Mouse (Mus musculus) kidney, embryonic 16.5 days (tissue): ENCODE results near the gene Slc5a3. TPM values are rescaled to one million over a fixed set of nuclear protein-coding genes. Genes with fewer than 3 reads are reported as not detected.

Experiments used
- ATAC-seq: fragments of 200-750 bp; cut with Nextera tagmentation; 2 replicates; pipeline ENCODE4 v1.8.0; 2017; ENCODE audit warnings: moderate TSS enrichment; ENCODE audit not compliant: low FRiP score, low TSS enrichment
- H3K27ac ChIP-seq: fragments of 300-500 bp; sonication (generic); 2 replicates; pipeline ENCODE4 v1.5.1; 2014; ENCODE audit warnings: low read length
- H3K27me3 ChIP-seq: fragments of 300-500 bp; sonication (generic); 2 replicates; pipeline ENCODE4 v1.6.1; 2014; ENCODE audit warnings: low read length, control low read depth, mixed read lengths; ENCODE audit not compliant: insufficient read depth
- H3K36me3 ChIP-seq: fragments of 300-500 bp; sonication (generic); 2 replicates; pipeline ENCODE4 v1.6.1; 2014; ENCODE audit warnings: low read length, control low read depth, mixed read lengths; ENCODE audit not compliant: insufficient read depth
- H3K4me1 ChIP-seq: fragments of 300-500 bp; sonication (generic); 2 replicates; pipeline ENCODE4 v1.6.1; 2014; ENCODE audit warnings: low read length, control low read depth, mixed read lengths; ENCODE audit not compliant: insufficient read depth
- H3K4me2 ChIP-seq: fragments of 300-500 bp; sonication (generic); replicated peaks from 2 replicates; pipeline ENCODE4 v1.6.1; 2014; ENCODE audit warnings: low read depth, low read length
- H3K4me3 ChIP-seq: fragments of 300-500 bp; sonication (generic); 2 replicates; pipeline ENCODE4 v1.5.1; 2014; ENCODE audit warnings: mild to moderate bottlenecking, low read length
- H3K9ac ChIP-seq: fragments of 300-500 bp; sonication (generic); replicated peaks from 2 replicates; pipeline ENCODE4 v1.6.1; 2014; ENCODE audit warnings: low read length
- H3K9me3 ChIP-seq: fragments of 300-500 bp; sonication (generic); 2 replicates; pipeline ENCODE4 v1.6.1; 2016; ENCODE audit warnings: low read length, control low read depth
- WGBS: fragments of 180-500 bp; shearing (Covaris S2); extraction: QIAGEN DNeasy Blood & Tissue Kit; methylation state at CpG from one replicate; pipeline ENCODE4 v1.1.7; 2014; 5-methylcytosine and 5-hydroxymethylcytosine counted together
- polyA plus RNA-seq: library from polyadenylated mRNA; unstranded; fragments of >200 nt; fragmentation: Nextera tagmentation; extraction: Ambion mirVana; gene quantifications from 2 replicates; pipeline ENCODE4 v1.2.1, GENCODE M21; 2015

The Slc5a3 gene
- polyA plus RNA-seq, 1 experiment from 2014 or later: 11.2 TPM

- 31% methylated on average over 19 of the region's 20 CpGs for WGBS
- peaks cover 7% of the 10 kb centered on the region; the same call in 1 of the 2 replicates for H3K4me1 ChIP-seq
- no peaks in the 10 kb centered on the region for H3K9me3 ChIP-seq
- ATAC-seq: no peak
- peaks cover 15% of the 10 kb centered on the region for H3K36me3 ChIP-seq
- no peak overlapping the region for H3K27ac ChIP-seq
- peak overlapping the region; percentile 35 for H3K4me2 ChIP-seq
- no peaks in the 10 kb centered on the region for H3K27me3 ChIP-seq
- no peak overlapping the region for H3K4me3 ChIP-seq
- H3K9ac ChIP-seq: no peak overlapping the region
Observed at GRCm38 (mm10) chr16:92115611-92116421, 57.7 kb downstream of the Slc5a3 start.

DNA sequence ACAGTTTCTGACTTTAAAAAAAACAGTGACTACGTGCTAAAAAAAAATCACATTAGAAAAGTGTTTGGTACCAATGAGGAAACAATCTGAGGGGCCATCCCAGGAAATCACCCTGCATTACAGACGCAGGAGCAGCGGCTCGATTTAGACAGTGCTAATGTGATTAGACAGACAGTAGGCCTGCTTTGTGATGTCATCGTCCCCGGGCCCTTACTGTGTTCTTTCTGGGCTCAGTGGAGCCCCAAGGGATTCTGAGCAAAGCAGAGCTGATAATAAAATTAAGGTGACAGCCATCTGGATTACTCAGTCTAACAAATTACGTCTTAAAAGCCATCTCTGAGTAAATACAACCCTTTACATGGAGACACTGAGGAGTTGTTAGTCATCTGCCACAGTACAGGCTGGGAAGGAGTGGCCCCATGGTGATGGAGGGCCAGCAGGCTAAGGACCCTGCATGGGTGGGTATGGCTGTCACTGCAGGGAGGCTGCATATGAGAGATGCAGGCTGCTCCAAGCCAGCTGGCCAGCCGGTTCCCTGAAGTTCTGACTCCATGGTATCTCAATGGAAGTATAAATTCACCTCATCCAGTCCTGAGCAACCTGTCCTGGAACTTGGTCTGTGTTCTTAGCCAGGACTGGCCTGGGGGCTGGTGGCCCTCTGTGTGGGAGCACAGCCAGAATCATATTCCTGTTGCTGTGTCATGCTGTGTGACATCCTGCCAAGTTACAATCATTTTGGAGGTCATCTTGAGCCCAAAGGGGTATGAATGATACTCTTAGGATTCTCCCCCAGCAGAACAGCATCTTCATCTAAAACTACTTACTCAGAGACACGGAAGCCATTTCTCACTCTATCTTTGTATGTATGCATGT lies 59.5 kb downstream of the Slc5a3 start:
- WGBS: 74% methylated on average over 9 of the region's 9 CpGs
- Histone ChIP-seq H3K9me3 (no peaks in the 10 kb centered on the region), H3K4me2 (no peak overlapping the region), H3K4me3 (no peak overlapping the region), H3K4me1 (peaks cover 7% of the 10 kb centered on the region; the same call in 1 of the 2 replicates), H3K9ac (no peak overlapping the region), H3K27ac (no peak overlapping the region), H3K27me3 (no peaks in the 10 kb centered on the region), H3K36me3 (peaks cover 9% of the 10 kb centered on the region)
- ATAC-seq: no peak

DNA sequence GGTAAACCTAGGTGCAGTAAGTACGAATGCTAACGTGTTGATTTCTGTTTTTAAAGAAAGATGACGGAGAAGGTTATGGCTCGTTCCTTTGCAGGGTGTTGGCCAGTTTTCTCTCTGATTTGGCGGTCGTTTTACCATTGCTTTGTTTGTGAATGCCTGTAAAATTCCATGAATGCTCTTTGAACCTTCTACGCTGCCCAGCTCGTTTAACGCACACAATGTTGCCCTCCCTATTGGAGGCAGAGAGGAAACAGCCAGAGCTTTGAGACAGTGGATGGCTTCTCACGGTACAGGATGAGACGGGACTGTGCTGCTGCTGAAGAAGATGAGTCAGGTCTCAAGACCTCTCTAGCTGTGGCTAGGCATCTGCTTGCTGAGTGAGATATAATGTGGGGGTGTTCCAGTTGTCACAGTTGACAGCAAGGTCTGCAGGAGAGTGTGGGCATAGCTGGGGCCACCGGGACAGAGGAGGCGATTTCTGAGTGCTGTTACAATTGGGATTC lies 60.9 kb downstream of the Slc5a3 start:
- WGBS: 62% methylated on average over 13 of the region's 13 CpGs
- ATAC-seq: peak; percentile 57; the same call in 1 of the 2 replicates

DNA sequence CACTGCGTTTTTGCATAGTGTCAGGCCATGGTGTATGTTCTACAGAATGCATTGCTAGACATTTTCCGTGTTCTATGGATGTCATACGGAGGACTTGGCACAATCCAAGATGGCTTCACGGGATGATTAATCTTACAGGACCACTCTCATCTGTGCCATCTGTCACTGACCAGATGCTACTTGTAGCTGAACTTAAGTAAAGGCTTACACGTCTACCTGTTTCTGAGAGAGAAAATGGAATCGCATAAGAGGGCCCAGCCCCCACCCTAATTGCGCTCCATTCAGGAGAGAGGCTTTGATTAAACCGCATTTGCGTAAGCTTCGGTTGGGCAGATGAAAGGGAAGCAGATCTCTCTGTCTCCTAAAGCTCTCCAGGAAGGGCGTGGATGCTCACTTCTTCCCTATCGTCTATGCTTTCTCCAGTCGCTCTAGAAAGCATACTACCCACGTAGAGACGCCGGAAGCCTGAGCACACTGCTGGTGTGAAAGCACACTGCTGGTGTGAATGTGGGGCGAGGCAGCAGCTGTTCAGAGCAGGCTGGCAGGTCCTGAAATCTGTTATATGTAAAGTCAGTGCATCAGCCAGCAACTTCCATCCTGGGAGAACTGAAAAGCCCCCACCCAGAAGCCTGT lies 62.9 kb downstream of the Slc5a3 start:
- no peak for ATAC-seq
- no peak overlapping the region for H3K4me3 ChIP-seq
- no peak overlapping the region for H3K9ac ChIP-seq
- H3K4me2 ChIP-seq: no peak overlapping the region
- peaks cover 5% of the 10 kb centered on the region; the same call in 1 of the 2 replicates for H3K4me1 ChIP-seq
- H3K9me3 ChIP-seq: peaks cover 8% of the 10 kb centered on the region
- H3K27me3 ChIP-seq: no peaks in the 10 kb centered on the region
- no peaks in the 10 kb centered on the region for H3K36me3 ChIP-seq
- no peak overlapping the region for H3K27ac ChIP-seq
- 75% methylated on average over 17 of the region's 17 CpGs for WGBS

More for the DNA sequence above, 60.9 kb downstream of the Slc5a3 start:
- H3K4me1 ChIP-seq: peaks cover 7% of the 10 kb centered on the region; the same call in 1 of the 2 replicates
- no peak overlapping the region for H3K4me3 ChIP-seq
- no peak overlapping the region for H3K4me2 ChIP-seq
- no peak overlapping the region for H3K9ac ChIP-seq
- no peaks in the 10 kb centered on the region for H3K27me3 ChIP-seq
- H3K27ac ChIP-seq: no peak overlapping the region
- no peaks in the 10 kb centered on the region for H3K9me3 ChIP-seq
- no peaks in the 10 kb centered on the region for H3K36me3 ChIP-seq

DNA sequence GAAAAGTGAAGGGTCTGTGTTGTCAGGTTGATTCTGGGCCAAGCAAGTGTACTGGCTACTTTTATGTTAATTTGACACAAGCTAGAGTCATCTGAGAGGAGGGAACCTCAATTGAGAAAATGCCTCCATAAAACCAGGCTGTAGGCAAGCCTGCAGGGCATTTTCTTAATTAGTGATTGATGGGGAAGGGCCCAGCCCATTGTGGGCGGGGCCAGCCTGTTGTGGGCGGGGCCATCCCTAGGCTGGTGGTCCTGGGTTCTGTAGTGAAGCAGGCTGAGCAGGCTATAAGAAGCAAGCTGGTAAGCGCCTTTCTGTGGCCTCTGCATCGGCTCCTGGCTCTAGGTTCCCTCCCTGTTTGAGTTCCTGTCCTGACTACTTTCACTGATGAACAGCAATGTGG lies 69.1 kb downstream of the Slc5a3 start:
- ATAC-seq: no peak
- H3K27ac ChIP-seq: no peak overlapping the region
- H3K9ac ChIP-seq: no peak overlapping the region
- no peaks in the 10 kb centered on the region for H3K27me3 ChIP-seq
- WGBS: 44% methylated on average over 4 of the region's 4 CpGs
- H3K4me3 ChIP-seq: no peak overlapping the region
- no peaks in the 10 kb centered on the region for H3K36me3 ChIP-seq
- H3K4me2 ChIP-seq: no peak overlapping the region
- H3K9me3 ChIP-seq: peaks cover 8% of the 10 kb centered on the region
- H3K4me1 ChIP-seq: no peaks in the 10 kb centered on the region

- WGBS: 82% methylated on average over 5 of the region's 5 CpGs
- Histone ChIP-seq H3K36me3 (no peaks in the 10 kb centered on the region), H3K9me3 (peaks cover 8% of the 10 kb centered on the region), H3K27ac (no peak overlapping the region), H3K27me3 (no peaks in the 10 kb centered on the region), H3K4me1 (no peaks in the 10 kb centered on the region), H3K4me3 (no peak overlapping the region), H3K9ac (no peak overlapping the region), H3K4me2 (no peak overlapping the region)
- ATAC-seq: no peak
Observed at GRCm38 (mm10) chr16:92127666-92128065, 69.5 kb downstream of the Slc5a3 start.

DNA sequence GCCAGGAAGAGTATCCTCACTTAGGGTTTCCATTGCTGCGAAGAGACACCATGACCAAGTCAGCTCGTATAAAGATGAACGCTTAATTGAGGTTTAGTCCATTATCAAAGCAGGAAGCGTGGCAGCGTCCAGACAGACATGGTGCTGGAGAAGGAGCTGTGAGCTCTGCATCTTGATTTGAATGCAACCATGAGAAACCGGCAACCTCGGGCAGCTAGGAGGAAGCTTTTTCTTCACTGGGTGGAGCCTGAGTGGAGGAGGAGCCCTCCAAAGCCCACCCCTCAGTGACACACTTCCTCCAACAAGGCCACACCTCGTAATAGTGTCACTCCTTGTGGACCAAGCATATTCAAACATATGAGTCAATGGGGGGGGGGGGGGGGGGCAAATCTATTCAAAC lies 71.7 kb downstream of the Slc5a3 start:
- 93% methylated on average over 8 of the region's 8 CpGs for WGBS
- Histone ChIP-seq H3K4me1 (no peaks in the 10 kb centered on the region), H3K4me2 (no peak overlapping the region), H3K9me3 (peaks cover under 1% of the 10 kb centered on the region; the same call in 1 of the 2 replicates), H3K36me3 (no peaks in the 10 kb centered on the region), H3K4me3 (no peak overlapping the region), H3K9ac (no peak overlapping the region), H3K27ac (no peak overlapping the region), H3K27me3 (no peaks in the 10 kb centered on the region)
- no peak for ATAC-seq

DNA sequence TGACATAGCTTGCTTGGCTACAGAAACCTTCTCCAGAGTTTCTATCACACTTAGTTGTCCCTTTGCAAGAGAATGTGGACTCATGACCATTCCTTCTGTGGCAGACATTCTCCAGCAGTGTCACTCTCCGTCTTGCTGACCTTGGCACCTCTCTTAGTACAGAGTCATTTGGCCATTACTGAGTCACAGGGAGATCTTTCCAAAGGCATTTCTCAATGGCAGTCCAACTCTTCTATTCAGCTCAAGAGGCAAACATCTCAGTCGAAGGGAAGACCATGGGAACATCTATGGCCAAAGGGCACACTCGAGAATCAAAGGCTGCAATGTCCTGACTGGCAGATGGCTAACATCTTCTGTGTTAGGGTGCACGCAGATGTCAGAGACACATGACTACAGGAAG lies 74.4 kb downstream of the Slc5a3 start:
- ATAC-seq: no peak
- Histone ChIP-seq H3K36me3 (no peaks in the 10 kb centered on the region), H3K9me3 (no peaks in the 10 kb centered on the region), H3K4me2 (no peak overlapping the region), H3K27me3 (no peaks in the 10 kb centered on the region), H3K4me1 (no peaks in the 10 kb centered on the region), H3K4me3 (no peak overlapping the region), H3K27ac (no peak overlapping the region), H3K9ac (no peak overlapping the region)
- 87% methylated on average over 4 of the region's 4 CpGs for WGBS

GRCm38 (mm10) chr16:92134148-92134764 lies 76.1 kb downstream of the Slc5a3 start:
- Histone ChIP-seq H3K27ac (no peak overlapping the region), H3K4me1 (no peaks in the 10 kb centered on the region; the same call in 1 of the 2 replicates), H3K4me2 (no peak overlapping the region), H3K27me3 (no peaks in the 10 kb centered on the region), H3K4me3 (no peak overlapping the region), H3K9ac (no peak overlapping the region), H3K36me3 (no peaks in the 10 kb centered on the region), H3K9me3 (no peaks in the 10 kb centered on the region)
- 75% methylated on average over 11 of the region's 11 CpGs for WGBS
- ATAC-seq: no peak
